ENCODE assay signal across 8 mouse cellular contexts in genomic region chr16:13357806-13358679, GRCm38 (mm10).
DNase-seq lines count a peak whose midpoint lies in the region; ATAC-seq lines count a peak whose summit lies in the region.

No protein-coding gene starts in this region.

- no peaks in the 10 kb centered on the region for H3K36me3 ChIP-seq in forebrain, embryonic 16.5 days (ENCODE audit: control insufficient read depth, insufficient read depth)
- H3K36me3 ChIP-seq in liver, embryonic 15.5 days (replicated peaks) = no peaks in the 10 kb centered on the region

- peak overlapping the region; percentile 45 for H3K9ac ChIP-seq in forebrain, embryonic 16.5 days (replicated peaks; ENCODE audit: low read depth, low read length)
- H3K9ac ChIP-seq in liver, embryonic 15.5 days = no peak overlapping the region

- DNase-seq in urinary bladder, adult 18-20 months (ENCODE audit: low spot score in 2 of 2) = peak; percentile 37 to 50
- no peak for DNase-seq in urinary bladder, adult 2 months (ENCODE audit: low spot score)
- peak; percentile 65 for DNase-seq in heart, postnatal 25 days (ENCODE audit: low spot score)
- peak; percentile 82 to 93 for DNase-seq in layer of hippocampus, adult 18-20 months (ENCODE audit: low spot score in 2 of 2)
- peak; percentile 55 for DNase-seq in ovary, adult 18-20 months (ENCODE audit: low spot score)
- DNase-seq in thymus, postnatal 36 days = no peak

- peak; percentile 80 for ATAC-seq in forebrain, embryonic 16.5 days
- ATAC-seq in liver, embryonic 15.5 days (ENCODE audit: insufficient read depth) = peak; percentile 31; the same call in 1 of the 2 replicates

- peak overlapping the region; percentile 31 for H3K4me3 ChIP-seq in forebrain, embryonic 16.5 days (replicated peaks; ENCODE audit: low read length)
- H3K4me3 ChIP-seq in liver, embryonic 15.5 days (replicated peaks) = no peak overlapping the region

- no peaks in the 10 kb centered on the region for H3K9me3 ChIP-seq in forebrain, embryonic 16.5 days (ENCODE audit: control insufficient read depth, low read length)
- H3K9me3 ChIP-seq in liver, embryonic 15.5 days (replicated peaks) = no peaks in the 10 kb centered on the region

- WGBS in forebrain, embryonic 16.5 days = 26% methylated on average over 15 of the region's 15 CpGs
- 28% methylated on average over 15 of the region's 15 CpGs for WGBS in liver, embryonic 15.5 days (ENCODE audit: insufficient replicate concordance)

- no peaks in the 10 kb centered on the region for H3K27me3 ChIP-seq in forebrain, embryonic 16.5 days (replicated peaks; ENCODE audit: control insufficient read depth, insufficient read depth, low read length)
- H3K27me3 ChIP-seq in liver, embryonic 15.5 days = no peaks in the 10 kb centered on the region

- intact Hi-C loops in heart, postnatal 25 days (cut with DNase I) = loop anchor here (2.0 to 5.0 kb wide), 3 partner anchors 49 to 197 kb away; partner anchors contain the start of gene Mrtfb

- peak overlapping the region; percentile 74 for H3K27ac ChIP-seq in forebrain, embryonic 16.5 days (ENCODE audit: low read length)
- 0 out of 2 replicates have a peak overlapping the region, but pooled peaks have one; percentile 9 for H3K27ac ChIP-seq in liver, embryonic 15.5 days (replicated peaks)

- peaks cover 23% of the 10 kb centered on the region for H3K4me1 ChIP-seq in forebrain, embryonic 16.5 days (replicated peaks; ENCODE audit: control insufficient read depth, insufficient read depth, low read length)
- peaks cover 11% of the 10 kb centered on the region for H3K4me1 ChIP-seq in liver, embryonic 15.5 days (replicated peaks)

- peak overlapping the region; percentile 49 for H3K4me2 ChIP-seq in forebrain, embryonic 16.5 days (ENCODE audit: low read length)
- H3K4me2 ChIP-seq in liver, embryonic 15.5 days = no peak overlapping the region; the same call in 1 of the 2 replicates

Comparison
In these comparisons a context has a peak if more than half of its experiments do, and no peak if none do; other contexts are left out.
1. DNase-seq: peak in urinary bladder, adult 18-20 months (2 of 2), heart, postnatal 25 days (single experiment), layer of hippocampus, adult 18-20 months (2 of 2) and ovary, adult 18-20 months (single experiment); none in urinary bladder, adult 2 months (single experiment) and thymus, postnatal 36 days (0 of 2).